In the genomic region with DNA sequence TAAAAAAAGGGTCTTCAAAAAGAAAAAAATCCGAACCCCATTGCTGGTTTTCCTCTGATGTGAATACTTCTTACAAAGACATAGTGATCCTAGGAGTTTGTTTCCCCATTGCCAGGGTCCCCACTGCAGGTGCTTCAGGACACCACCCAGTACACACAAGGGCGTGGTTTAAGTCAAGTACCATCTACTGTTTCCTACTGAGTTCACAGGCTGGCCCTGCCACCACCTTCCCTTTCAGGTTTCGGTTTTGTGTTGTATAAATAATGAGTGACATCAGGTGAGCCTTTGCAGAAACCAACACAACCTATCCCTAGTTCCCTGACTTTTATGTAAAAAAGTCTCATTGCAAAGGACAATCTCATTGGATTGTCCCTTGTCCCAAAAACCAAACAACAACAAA, we compare ENCODE assay signal across 22 mouse cellular contexts. TPM values are rescaled to one million over a fixed set of nuclear protein-coding genes. Genes with fewer than 3 reads are reported as not detected.
DNase-seq lines count a peak whose midpoint lies in the region; ATAC-seq lines count a peak whose summit lies in the region.
"Had no signal": no experiment of that assay in that cellular context is flagged by ENCODE, and none has a peak within 500 bp of the region (broad histone marks: within the 10 kb centered on the region; RNA-seq: fewer than 3 reads in every experiment).

No protein-coding gene starts in this region.

- peak; percentile 33 for ATAC-seq in CD4-positive, CD25-positive, alpha-beta regulatory T cell, adult 4 months
- peak; percentile 34 for ATAC-seq in inflammation-experienced regulatory T-cells, adult 6 months
- ATAC-seq: forebrain, embryonic 14.5 days; forebrain, postnatal 0 days; hindbrain, embryonic 16.5 days; intestine, postnatal 0 days had no signal

- DNase-seq in lung, adult 18-20 months, result peak; percentile 37 to 70
- no peak for DNase-seq in lung, postnatal 10 days
- peak; percentile 73 for DNase-seq in lung, postnatal 36 days
- DNase-seq in lung, postnatal 4 days, result no peak
- DNase-seq in left cerebral cortex, postnatal 4 days, result no peak
- DNase-seq in gastrocnemius, adult 8-10 months (ENCODE audit: low spot score in 2 of 2), result no peak
- DNase-seq: adrenal gland, adult 8-10 months; adrenal gland, postnatal 25 days; cerebellum, adult 11-12 months; cerebellum, adult 8-10 months; cerebellum, postnatal 14 days; forebrain, postnatal 0 days; gastrocnemius, adult 2 months; gastrocnemius, postnatal 25 days; heart, adult 18-20 months; heart, postnatal 14 days; heart, postnatal 4 days had no signal

- intact Hi-C loops in left cerebral cortex, postnatal 4 days (cut with DNase I), result loop anchor here (5.0 kb wide), 1 partner anchor 47 kb away; a partner anchor contains a TSS

RNA-seq across cellular contexts. Expression of a gene that starts 17.4 kb away (rescaled TPM):
- polyA plus RNA-seq in CD4-positive, CD25-positive, alpha-beta regulatory T cell, adult 4 months (2017; shearing (Covaris generic)), result 10 to 100 TPM in 1 of 2 experiments, 1 to 10 TPM in 1; 6.5 to 14.3 TPM
- 1 to 10 TPM; 6.1 to 7.4 (median 7.0) TPM for polyA plus RNA-seq in inflammation-experienced regulatory T-cells, adult 6 months (2017; shearing (Covaris generic))
- total RNA-seq in left cerebral cortex, postnatal 4 days (2021), result 10 to 100 TPM; 15.0 to 16.7 TPM
- 1 to 10 TPM; 2.9 to 4.8 (median 3.8) TPM for total RNA-seq in gastrocnemius, adult 8-10 months (2022)

RNA-seq across cellular contexts. Expression of a gene that starts 44.7 kb away (rescaled TPM):
- polyA plus RNA-seq in CD4-positive, CD25-positive, alpha-beta regulatory T cell, adult 4 months (2017; shearing (Covaris generic)), result 100 to 1,000 TPM; 131 to 191 TPM
- 100 to 1,000 TPM; 181 to 242 (median 218) TPM for polyA plus RNA-seq in inflammation-experienced regulatory T-cells, adult 6 months (2017; shearing (Covaris generic))
- 100 to 1,000 TPM; 208 to 215 TPM for total RNA-seq in left cerebral cortex, postnatal 4 days (2021)
- total RNA-seq in gastrocnemius, adult 8-10 months (2022), result 1 to 10 TPM; 1.8 to 3.7 (median 3.2) TPM

Comparison
In these comparisons a context has a peak if more than half of its experiments do, and no peak if none do; other contexts are left out.
1. DNase-seq: peak in lung, adult 18-20 months (2 of 2) and lung, postnatal 36 days (single experiment); none in lung, postnatal 10 days (single experiment), lung, postnatal 4 days (0 of 2), left cerebral cortex, postnatal 4 days (single experiment) and gastrocnemius, adult 8-10 months (0 of 2).
2. RNA of a gene that starts 44.7 kb away (total RNA-seq): 208 to 215 TPM in left cerebral cortex, postnatal 4 days; 1.8 to 3.7 TPM in gastrocnemius, adult 8-10 months; every median in the first group is over 10 times any median in the second.